Mouse (Mus musculus) c-Kit-negative CD71-positive TER-119-positive erythroid progenitor cells, embryonic 14.5 days (primary cell): ENCODE results near the gene Arhgap31.

Source experiments
- DNase-seq: peaks from one replicate; pipeline ENCODE4 v3.0.0-alpha.2; 2013; ENCODE audit warnings: low read depth, low spot score

The Arhgap31 gene

DNA sequence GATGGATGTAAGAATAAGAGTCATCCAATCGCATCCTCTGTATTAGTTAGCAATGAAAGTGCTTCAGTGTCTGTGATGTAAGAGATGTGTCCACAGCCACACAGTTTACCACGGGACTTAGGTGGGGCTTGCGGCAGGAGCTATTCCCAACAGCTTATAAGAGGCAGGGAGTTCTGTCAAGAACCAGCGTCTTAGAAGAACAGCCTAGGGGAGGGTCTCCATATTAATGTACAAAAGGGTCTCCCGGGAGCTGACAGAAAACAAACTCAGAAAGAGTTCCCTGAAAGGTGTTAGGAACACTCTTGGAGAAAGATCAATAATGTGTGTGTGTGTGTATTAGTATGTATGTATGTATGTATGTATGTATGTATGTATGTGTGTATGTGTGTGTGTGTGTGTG, 60.4 kb downstream of the Arhgap31 start:
- DNase-seq = no peak

DNA sequence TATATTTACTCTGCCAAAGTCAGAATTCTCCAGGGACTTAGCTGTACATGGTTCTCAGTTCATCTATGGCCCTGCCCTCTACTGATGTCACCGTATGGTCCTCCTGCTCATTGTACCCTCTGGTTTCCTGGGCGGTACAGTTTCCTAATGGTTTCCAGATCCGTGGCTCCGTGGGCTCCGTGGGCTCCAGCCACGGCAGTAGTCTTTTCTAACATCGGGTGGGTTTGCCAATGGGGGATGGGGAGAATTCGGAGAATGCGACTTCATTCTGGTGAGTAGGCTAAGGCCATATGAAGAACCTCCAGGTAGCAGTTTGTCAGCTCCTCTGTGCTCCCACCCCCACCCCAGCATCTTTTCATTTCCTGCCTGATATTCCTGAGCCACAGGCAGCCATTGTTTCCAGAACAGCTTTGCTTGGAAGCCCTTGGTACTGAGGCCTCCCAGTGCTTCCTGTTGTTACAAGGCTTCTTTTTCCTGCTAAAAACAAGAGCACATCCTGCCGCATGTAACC, 61.3 kb downstream of the Arhgap31 start:
- DNase-seq = no peak

DNA sequence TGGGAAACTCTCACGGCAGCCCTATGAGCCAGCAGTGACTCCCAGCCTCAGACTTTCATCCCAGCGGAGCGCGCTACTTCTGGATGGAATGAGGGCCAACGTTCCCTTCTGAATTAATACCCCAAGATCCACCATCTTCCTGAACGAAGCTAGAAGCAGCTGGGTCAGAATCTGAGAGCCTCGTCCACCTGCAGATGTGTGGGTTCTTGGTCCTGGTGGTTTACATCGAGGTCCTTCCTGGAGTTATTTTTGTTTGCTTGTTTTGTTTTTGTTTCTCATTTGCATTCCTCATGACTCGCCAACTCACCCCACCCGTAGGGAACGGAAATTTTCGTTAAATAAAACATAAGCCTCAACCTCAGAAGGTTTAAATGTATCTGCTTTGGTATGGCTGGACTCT, 61.8 kb downstream of the Arhgap31 start:
- no peak for DNase-seq

DNA sequence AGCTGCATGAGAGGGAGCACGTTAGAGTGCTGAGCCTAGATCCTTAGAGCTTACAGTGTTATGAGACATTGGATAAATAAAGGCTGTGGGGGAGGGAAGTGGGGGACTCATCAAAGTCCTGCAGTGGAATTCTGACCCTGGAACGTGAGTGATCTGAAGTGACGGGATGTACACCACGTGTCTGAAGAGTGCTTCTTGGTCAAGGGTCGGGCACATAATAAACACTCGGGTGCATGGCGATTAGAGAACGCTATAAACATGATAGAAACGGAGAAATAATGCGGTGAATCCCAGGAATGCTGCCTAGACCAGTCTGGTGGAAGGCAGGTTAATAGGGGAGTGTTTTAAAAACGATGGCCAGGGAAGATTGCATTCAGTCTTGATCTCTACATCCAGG, 63.6 kb downstream of the Arhgap31 start:
- DNase-seq = no peak

- no peak for DNase-seq
Measured at GRCm38 (mm10) chr16:38648783-38649430, 64.2 kb downstream of the Arhgap31 start.

DNA sequence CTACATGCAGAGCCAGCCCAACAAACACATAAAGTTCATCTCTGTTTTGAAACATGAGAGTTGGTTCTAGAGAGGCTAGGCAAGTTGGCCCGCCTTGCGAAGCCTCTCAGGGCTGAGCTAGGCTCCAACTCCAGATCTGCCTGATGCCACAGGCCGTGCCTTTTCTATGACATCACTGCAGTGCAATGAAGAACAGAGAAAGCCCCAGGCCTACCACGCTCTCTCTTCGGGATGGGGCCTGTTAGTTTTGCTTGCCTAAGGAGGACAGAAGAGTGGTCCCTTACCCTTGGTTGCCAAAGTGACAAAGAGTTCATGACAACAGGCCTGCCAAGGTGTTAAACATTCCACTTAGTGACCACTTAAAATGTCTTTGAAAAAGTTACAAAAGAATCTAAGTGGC, 64.9 kb downstream of the Arhgap31 start:
- DNase-seq = no peak

GRCm38 (mm10) chr16:38644455-38644854, 68.6 kb downstream of the Arhgap31 start:
- no peak for DNase-seq

DNA sequence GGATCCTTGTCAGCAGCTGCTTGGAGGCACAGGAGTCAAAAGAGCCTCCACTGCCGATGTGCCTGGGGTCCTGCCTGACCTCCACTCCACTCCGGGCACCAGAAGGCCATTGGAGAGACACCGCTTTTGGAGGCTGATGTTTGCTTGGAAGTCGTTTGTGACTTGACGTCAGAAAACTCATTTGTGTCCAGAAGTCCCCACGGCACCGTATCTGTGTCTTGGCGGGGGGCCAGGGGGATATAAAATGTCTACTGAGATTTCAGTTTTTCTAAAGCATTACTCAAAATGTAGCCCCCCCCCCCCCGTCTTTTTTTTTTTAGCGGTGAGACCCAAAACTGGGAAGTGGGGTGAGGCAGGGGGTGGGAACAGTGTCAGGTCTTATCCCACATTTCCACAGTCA, 76.0 kb downstream of the Arhgap31 start:
- DNase-seq = no peak

DNA sequence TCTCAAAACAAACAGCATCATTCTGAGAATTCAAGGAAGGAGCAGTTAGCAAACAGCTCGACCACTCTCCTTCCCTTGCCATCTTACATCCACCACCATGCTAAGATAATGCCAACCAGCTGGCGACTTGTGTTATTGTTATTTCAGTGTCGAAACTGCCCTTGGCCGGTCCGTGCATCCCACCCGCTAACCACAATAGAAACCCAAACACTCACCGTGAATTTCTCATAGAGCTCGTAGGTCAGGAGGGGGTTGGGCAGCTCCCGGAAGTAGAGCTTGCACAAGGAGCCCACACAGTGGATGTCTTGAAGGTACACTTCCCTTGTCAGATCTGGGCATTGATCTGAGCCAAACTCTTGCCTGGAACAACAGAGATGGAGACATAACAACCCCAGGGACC, 76.4 kb downstream of the Arhgap31 start:
- no peak for DNase-seq

- no peak for DNase-seq
Measured at GRCm38 (mm10) chr16:38635833-38636390, 77.2 kb downstream of the Arhgap31 start.

DNA sequence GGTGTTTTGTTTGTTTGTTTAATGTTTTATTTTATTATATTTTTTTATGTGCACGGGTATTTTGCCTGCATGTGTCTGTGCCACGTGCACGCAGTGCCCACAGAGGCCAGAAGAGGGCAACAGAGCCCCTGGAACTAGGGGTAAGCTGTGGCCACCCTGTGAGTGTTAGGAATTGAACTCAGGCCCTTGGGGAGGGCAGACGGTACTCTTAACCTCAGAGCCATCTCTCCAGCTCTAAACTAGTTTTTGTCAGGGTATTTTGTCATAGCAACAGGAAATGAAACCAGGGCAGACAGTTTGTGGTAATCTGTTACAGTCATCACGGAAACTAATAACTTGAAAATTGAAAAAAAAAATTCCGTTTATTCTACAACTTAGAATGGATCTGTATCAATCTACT, 80.9 kb downstream of the Arhgap31 start:
- no peak for DNase-seq

GRCm38 (mm10) chr16:38625811-38626369, 87.2 kb downstream of the Arhgap31 start:
- DNase-seq = no peak

DNA sequence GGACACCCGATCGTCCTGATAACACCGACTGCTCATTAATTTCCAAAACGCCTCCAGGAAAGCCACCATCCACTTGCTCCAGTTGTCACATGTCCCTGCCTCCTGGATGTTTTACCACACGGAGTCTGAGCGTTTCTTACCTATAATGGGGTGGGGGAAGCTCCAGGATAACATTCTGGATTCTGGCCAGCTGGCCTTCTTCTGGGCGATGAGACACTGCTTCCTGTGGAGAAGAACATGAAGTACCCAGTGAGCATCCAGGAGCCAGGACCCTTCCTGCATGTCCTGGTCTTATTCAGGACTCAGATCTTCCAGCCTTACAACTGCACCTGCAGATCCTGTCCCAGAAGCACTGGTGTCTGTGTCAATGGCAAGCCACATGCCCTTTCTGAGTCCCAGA, 87.7 kb downstream of the Arhgap31 start:
- no peak for DNase-seq

DNA sequence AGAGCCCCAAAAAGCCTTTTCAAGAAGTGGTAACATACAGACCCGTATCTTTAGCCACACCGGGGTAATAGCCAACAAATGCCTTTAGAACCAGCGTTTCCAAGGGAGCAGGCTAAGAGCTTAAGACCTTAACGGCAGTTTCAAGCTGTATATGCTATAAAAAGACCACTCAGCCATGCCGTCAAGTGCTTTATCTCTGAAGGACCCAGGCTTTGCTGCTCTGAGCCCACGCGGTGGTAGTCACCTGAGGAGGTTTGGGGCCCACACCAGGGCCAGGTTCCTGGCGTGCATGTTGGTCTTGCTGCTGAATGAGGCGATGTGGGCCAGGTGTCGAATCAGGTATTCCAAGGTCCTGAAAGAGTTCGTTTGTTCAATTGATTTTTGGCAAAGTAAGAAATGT, 88.8 kb downstream of the Arhgap31 start:
- no peak for DNase-seq

- DNase-seq = no peak
Measured at GRCm38 (mm10) chr16:38622283-38622682, 90.8 kb downstream of the Arhgap31 start.

GRCm38 (mm10) chr16:38620696-38621450, 92.2 kb downstream of the Arhgap31 start:
- no peak for DNase-seq

GRCm38 (mm10) chr16:38619054-38619453, 94.0 kb downstream of the Arhgap31 start:
- peak; percentile 8 for DNase-seq

- no peak for DNase-seq
Measured at GRCm38 (mm10) chr16:38617977-38618376, 95.1 kb downstream of the Arhgap31 start.

- no peak for DNase-seq
Measured at GRCm38 (mm10) chr16:38613646-38614045, 99.4 kb downstream of the Arhgap31 start.

GRCm38 (mm10) chr16:38612646-38613045, 100.4 kb downstream of the Arhgap31 start:
- no peak for DNase-seq

DNA sequence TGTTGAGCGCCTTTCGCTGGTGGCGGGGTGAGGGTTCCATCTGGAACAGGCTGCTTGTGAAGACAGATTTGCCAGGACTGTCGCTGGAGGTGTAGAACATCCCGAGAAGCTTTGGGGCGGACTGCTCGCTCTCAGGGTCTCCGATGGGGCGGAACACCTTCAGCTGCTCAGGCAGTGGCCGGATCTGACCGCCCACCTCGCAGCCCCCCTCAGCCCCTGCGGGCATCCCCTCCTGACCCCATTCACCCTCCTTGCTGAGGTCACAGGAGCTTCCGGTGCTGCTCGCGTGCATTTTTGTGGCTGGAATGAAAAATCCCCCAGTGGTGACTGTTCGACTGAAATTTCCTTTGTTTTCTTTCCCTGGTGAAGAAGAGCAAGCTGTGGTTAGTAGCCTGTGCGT, 104.0 kb downstream of the Arhgap31 start:
- DNase-seq = no peak

GRCm38 (mm10) chr16:38608687-38609086, 104.4 kb downstream of the Arhgap31 start:
- no peak for DNase-seq

DNA sequence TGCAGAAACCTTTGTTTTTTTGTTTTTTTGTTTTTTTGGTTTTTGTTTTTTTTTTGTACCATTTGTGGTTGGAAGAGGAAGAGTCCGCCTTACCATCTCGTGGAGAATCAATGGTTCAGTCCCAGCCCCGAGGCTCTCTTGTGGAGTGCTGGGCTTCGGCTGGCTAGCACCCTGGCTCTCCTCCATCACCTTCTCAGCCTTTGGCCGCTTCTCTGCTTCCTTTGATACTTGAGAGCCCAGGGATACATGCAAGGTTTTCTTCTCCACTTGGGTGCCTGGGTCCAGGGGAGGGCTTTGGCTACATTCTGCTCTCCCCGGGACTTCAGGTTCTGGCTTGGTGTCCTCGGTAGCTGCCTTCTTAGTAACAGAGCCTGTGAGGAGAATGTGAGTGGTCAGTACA, 106.6 kb downstream of the Arhgap31 start:
- DNase-seq = no peak
